Mouse (Mus musculus): ENCODE data around the gene Fam120c. TPM values are rescaled to one million over a fixed set of nuclear protein-coding genes. Genes with fewer than 3 reads are reported as not detected.

Fam120c gene
- 1.3 and 1.6 TPM in 2 replicates for polyA plus RNA-seq (2015; fragmentation: Nextera tagmentation; extraction: Ambion mirVana)

- TF ChIP-seq EP300 (optimal IDR thresholded peaks at IDR 0.05) (no peak), CTCF (IDR thresholded peaks at IDR 0.05; ENCODE audit: low read depth) (no peak)
- Histone ChIP-seq H3K9ac (ENCODE audit: low read length) (peak within 1 kb of the TSS; percentile 61), H3K4me2 (replicated peaks; ENCODE audit: low read depth) (peak within 1 kb of the TSS; percentile 76), H3K27me3 (ENCODE audit: control insufficient read depth, insufficient read depth, low read length) (no peaks in the 10 kb centered on the region), H3K4me1 (replicated peaks; ENCODE audit: control insufficient read depth, insufficient read depth) (no peaks in the 10 kb centered on the region), H3K4me3 (ENCODE audit: low read depth, low read length) (peak within 1 kb of the TSS; percentile 61), H3K36me3 (ENCODE audit: control insufficient read depth, insufficient read depth, low read length) (no peaks in the 10 kb centered on the region), H3K27ac (replicated peaks) (peak within 1 kb of the TSS; percentile 82), H3K9me3 (ENCODE audit: control insufficient read depth, low read length) (no peaks in the 10 kb centered on the region)
- DNase-seq (ENCODE audit: low spot score): peak; percentile 88
- WGBS: 13% methylated on average over 42 of the region's 56 CpGs
- peak; percentile 93 for ATAC-seq (ENCODE audit: low FRiP score, low TSS enrichment)
Observed at GRCm38 (mm10) chrX:151343761-151344500, at the start of gene Fam120c. Gene Fam120c, plus strand, starts transcription at chrX:151344175.

DNA sequence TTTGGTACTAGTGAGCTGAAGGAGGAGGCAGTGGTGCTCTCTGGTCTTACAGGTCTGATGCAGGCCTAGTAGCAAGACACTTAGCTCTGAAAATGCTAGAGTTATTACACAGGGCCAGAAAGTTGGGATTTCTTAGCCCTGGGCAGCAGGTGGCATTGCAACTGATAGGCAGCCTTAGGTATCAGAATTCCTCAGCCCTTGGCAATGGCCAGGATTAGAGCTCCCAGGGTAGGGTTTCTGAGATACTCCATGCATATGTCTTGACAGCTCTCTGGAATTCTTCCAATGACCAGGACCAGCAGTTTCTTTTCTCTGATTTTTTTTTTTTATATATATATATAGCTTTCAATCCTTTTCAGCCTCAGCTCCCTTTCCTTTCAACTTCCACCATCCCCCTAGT is 45.6 kb upstream of the Fam120c start:
- TF ChIP-seq CTCF (IDR thresholded peaks at IDR 0.05; ENCODE audit: low read depth) (no peak), EP300 (optimal IDR thresholded peaks at IDR 0.05) (no peak)
- no peaks in the 10 kb centered on the region for H3K36me3 ChIP-seq (ENCODE audit: control insufficient read depth, insufficient read depth, low read length)
- no peaks in the 10 kb centered on the region for H3K4me1 ChIP-seq (replicated peaks; ENCODE audit: control insufficient read depth, insufficient read depth)
- H3K4me3 ChIP-seq (ENCODE audit: low read depth, low read length): no peak overlapping the region
- H3K27me3 ChIP-seq (ENCODE audit: control insufficient read depth, insufficient read depth, low read length): no peaks in the 10 kb centered on the region
- ATAC-seq (ENCODE audit: low FRiP score, low TSS enrichment) (no peak), DNase-seq (ENCODE audit: low spot score) (no peak)
- no peak overlapping the region for H3K27ac ChIP-seq (replicated peaks)
- no peaks in the 10 kb centered on the region for H3K9me3 ChIP-seq (ENCODE audit: control insufficient read depth, low read length)
- no peak overlapping the region for H3K4me2 ChIP-seq (replicated peaks; ENCODE audit: low read depth)
- H3K9ac ChIP-seq (ENCODE audit: low read length): no peak overlapping the region

GRCm38 (mm10) chrX:151313732-151314131 is 30.2 kb upstream of the Fam120c start:
- Histone ChIP-seq H3K27me3 (ENCODE audit: control insufficient read depth, insufficient read depth, low read length) (no peaks in the 10 kb centered on the region), H3K4me1 (replicated peaks; ENCODE audit: control insufficient read depth, insufficient read depth) (no peaks in the 10 kb centered on the region), H3K9me3 (ENCODE audit: control insufficient read depth, low read length) (no peaks in the 10 kb centered on the region), H3K27ac (replicated peaks) (no peak overlapping the region), H3K36me3 (ENCODE audit: control insufficient read depth, insufficient read depth, low read length) (no peaks in the 10 kb centered on the region), H3K4me2 (replicated peaks; ENCODE audit: low read depth) (no peak overlapping the region), H3K9ac (ENCODE audit: low read length) (no peak overlapping the region), H3K4me3 (ENCODE audit: low read depth, low read length) (no peak overlapping the region)
- ATAC-seq (ENCODE audit: low FRiP score, low TSS enrichment): no peak
- 80% methylated on average over 4 of the region's 4 CpGs for WGBS
- DNase-seq (ENCODE audit: low spot score): no peak
- TF ChIP-seq CTCF (IDR thresholded peaks at IDR 0.05; ENCODE audit: low read depth) (peak; percentile 31; the same call in 1 of the 2 replicates), EP300 (optimal IDR thresholded peaks at IDR 0.05) (no peak)

- no peak for ATAC-seq (ENCODE audit: low FRiP score, low TSS enrichment)
- TF ChIP-seq CTCF (IDR thresholded peaks at IDR 0.05; ENCODE audit: low read depth): no peak
- TF ChIP-seq EP300 (optimal IDR thresholded peaks at IDR 0.05): no peak
- no peak for DNase-seq (ENCODE audit: low spot score)
- WGBS: 66% methylated on average over 2 of the region's 2 CpGs
- Histone ChIP-seq H3K27me3 (ENCODE audit: control insufficient read depth, insufficient read depth, low read length) (no peaks in the 10 kb centered on the region), H3K4me3 (ENCODE audit: low read depth, low read length) (no peak overlapping the region), H3K27ac (replicated peaks) (no peak overlapping the region), H3K9me3 (ENCODE audit: control insufficient read depth, low read length) (no peaks in the 10 kb centered on the region), H3K9ac (ENCODE audit: low read length) (no peak overlapping the region), H3K4me2 (replicated peaks; ENCODE audit: low read depth) (no peak overlapping the region), H3K4me1 (replicated peaks; ENCODE audit: control insufficient read depth, insufficient read depth) (no peaks in the 10 kb centered on the region), H3K36me3 (ENCODE audit: control insufficient read depth, insufficient read depth, low read length) (no peaks in the 10 kb centered on the region)
Observed at GRCm38 (mm10) chrX:151333615-151334014, 10.4 kb upstream of the Fam120c start.

- Histone ChIP-seq H3K9ac (ENCODE audit: low read length) (no peak overlapping the region), H3K27me3 (ENCODE audit: control insufficient read depth, insufficient read depth, low read length) (no peaks in the 10 kb centered on the region), H3K4me1 (replicated peaks; ENCODE audit: control insufficient read depth, insufficient read depth) (no peaks in the 10 kb centered on the region), H3K4me3 (ENCODE audit: low read depth, low read length) (no peak overlapping the region), H3K9me3 (ENCODE audit: control insufficient read depth, low read length) (no peaks in the 10 kb centered on the region), H3K4me2 (replicated peaks; ENCODE audit: low read depth) (no peak overlapping the region), H3K27ac (replicated peaks) (no peak overlapping the region), H3K36me3 (ENCODE audit: control insufficient read depth, insufficient read depth, low read length) (no peaks in the 10 kb centered on the region)
- no peak for ATAC-seq (ENCODE audit: low FRiP score, low TSS enrichment)
- 63% methylated on average over 4 of the region's 4 CpGs for WGBS
- no peak for DNase-seq (ENCODE audit: low spot score)
- no peak for TF ChIP-seq CTCF (IDR thresholded peaks at IDR 0.05; ENCODE audit: low read depth)
- no peak for TF ChIP-seq EP300 (optimal IDR thresholded peaks at IDR 0.05)
Observed at GRCm38 (mm10) chrX:151337804-151338203, 6.2 kb upstream of the Fam120c start.

DNA sequence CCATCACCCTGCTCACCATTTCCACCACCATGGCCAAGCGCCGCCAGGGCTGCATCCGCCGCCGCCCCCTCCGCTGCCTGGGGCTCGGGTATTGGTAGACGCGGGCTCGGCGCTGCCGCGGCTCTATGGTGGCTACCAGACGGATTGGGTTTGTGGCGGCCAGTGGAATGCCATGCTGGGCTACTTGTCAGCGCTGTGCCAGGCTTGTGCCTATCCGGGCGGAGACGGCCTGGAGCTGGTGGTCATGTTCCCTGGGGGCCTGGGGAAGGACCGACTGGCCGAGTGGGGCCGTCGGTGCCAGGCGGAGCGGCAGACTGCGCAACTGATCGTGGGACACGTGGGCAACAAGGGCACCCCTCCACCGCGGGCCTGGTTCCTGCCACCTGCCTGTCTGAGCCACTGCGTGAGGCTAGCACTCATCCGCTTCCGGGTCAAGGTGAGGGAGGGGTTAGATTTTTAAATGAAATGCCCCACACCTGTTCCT is 568 bp downstream of the Fam120c start:
- H3K4me1 ChIP-seq (replicated peaks; ENCODE audit: control insufficient read depth, insufficient read depth): no peaks in the 10 kb centered on the region
- peak overlapping the region; percentile 61 for H3K4me3 ChIP-seq (ENCODE audit: low read depth, low read length)
- no peaks in the 10 kb centered on the region for H3K36me3 ChIP-seq (ENCODE audit: control insufficient read depth, insufficient read depth, low read length)
- 26% methylated on average over 23 of the region's 33 CpGs for WGBS
- H3K27ac ChIP-seq (replicated peaks): peak overlapping the region; percentile 67
- peak; percentile 79 for ATAC-seq (ENCODE audit: low FRiP score, low TSS enrichment)
- no peaks in the 10 kb centered on the region for H3K27me3 ChIP-seq (ENCODE audit: control insufficient read depth, insufficient read depth, low read length)
- no peak for TF ChIP-seq CTCF (IDR thresholded peaks at IDR 0.05; ENCODE audit: low read depth)
- no peak for TF ChIP-seq EP300 (optimal IDR thresholded peaks at IDR 0.05)
- H3K9me3 ChIP-seq (ENCODE audit: control insufficient read depth, low read length): no peaks in the 10 kb centered on the region
- peak overlapping the region; percentile 61 for H3K9ac ChIP-seq (ENCODE audit: low read length)
- peak overlapping the region; percentile 76 for H3K4me2 ChIP-seq (replicated peaks; ENCODE audit: low read depth)
- peak; percentile 63 for DNase-seq (ENCODE audit: low spot score)
